Mouse (Mus musculus) MEL (cell line): ENCODE measurements at regions not wholly inside any gene's neighbourhood (a gene's known extent, or its start where the extent isn't known, plus 50 kb on each side); places are given as distances from the start of the nearest gene placed in this dataset.
A peak's percentile ranks its signal among the peaks of the same experiment; 100 is the strongest.

Source experiments
- DNase-seq: peaks from one replicate; pipeline ENCODE4 v3.0.0; 2011; ENCODE audit warnings: low read depth, low spot score
- H3K27ac ChIP-seq: 2 replicates; pipeline ENCODE4 v1.5.1; 2012; ENCODE audit warnings: low read depth, mild to moderate bottlenecking, control low read depth, low read length, moderate library complexity; ENCODE audit not compliant: control insufficient read depth
- H3K27me3 ChIP-seq, 2 experiments: fragments of 150-350 bp in 1 of 2; sonication (generic) in 1 of 2; 2 replicates each; pipeline ENCODE4 v1.6.1; 2012; ENCODE audit warnings: low read length in 2 of 2, mild to moderate bottlenecking in 2 of 2, improper control_type of control experiment in 1 of 2, moderate library complexity in 1 of 2; ENCODE audit not compliant: insufficient read depth in 2 of 2, control insufficient read depth in 1 of 2
- H3K36me3 ChIP-seq, 2 experiments: 2 replicates each; pipeline ENCODE4 v1.6.1; 2012 to 2014; ENCODE audit warnings: low read length in 2 of 2, improper control_type of control experiment in 1 of 2, inconsistent platforms in 1 of 2, mild to moderate bottlenecking in 1 of 2; ENCODE audit not compliant: insufficient read depth in 2 of 2, control insufficient read depth in 1 of 2
- H3K4me1 ChIP-seq, 2 experiments: fragments of 150-350 bp in 1 of 2; sonication (generic) in 1 of 2; 2 replicates each; pipeline ENCODE4 v1.6.1; 2012; ENCODE audit warnings: low read length in 2 of 2, improper control_type of control experiment in 1 of 2, mild to moderate bottlenecking in 1 of 2; ENCODE audit not compliant: insufficient read depth in 2 of 2, control insufficient read depth in 1 of 2
- H3K4me3 ChIP-seq, 2 experiments: fragments of 150-350 bp in 1 of 2; sonication (generic) in 1 of 2; 2 replicates each; pipeline ENCODE4 v1.5.1; 2012; ENCODE audit warnings: low read depth in 2 of 2, low read length in 2 of 2, mild to moderate bottlenecking in 2 of 2, moderate library complexity in 2 of 2, control low read depth in 1 of 2, improper control_type of control experiment in 1 of 2; ENCODE audit not compliant: control insufficient read depth in 1 of 2, insufficient read depth in 1 of 2
- H3K79me2 ChIP-seq: 2 replicates; pipeline ENCODE4 v1.6.1; 2012; ENCODE audit warnings: mild to moderate bottlenecking, low read length, moderate library complexity; ENCODE audit not compliant: control insufficient read depth, poor library complexity, insufficient read depth
- H3K9ac ChIP-seq: 2 replicates; pipeline ENCODE4 v1.6.1; 2012; ENCODE audit warnings: low read depth, mild to moderate bottlenecking, control low read depth, low read length, moderate library complexity; ENCODE audit not compliant: control insufficient read depth, poor library complexity, severe bottlenecking
- H3K9me3 ChIP-seq: fragments of 150-350 bp; sonication (generic); replicated peaks from 2 replicates; pipeline ENCODE4 v1.6.1; 2012; ENCODE audit warnings: mild to moderate bottlenecking, low read length, improper control_type of control experiment, moderate library complexity; ENCODE audit not compliant: insufficient read depth
- CTCF ChIP-seq, 3 experiments: IDR thresholded peaks in 2 of 3; conservative IDR thresholded peaks in 1 of 3; 2 replicates each; pipeline ENCODE4 v1.5.1; 2011 to 2012; ENCODE audit warnings: low read length in 3 of 3, low read depth in 2 of 3, mild to moderate bottlenecking in 2 of 3, improper control_type of control experiment in 1 of 3, inconsistent platforms in 1 of 3, mixed read lengths in 1 of 3, moderate library complexity in 1 of 3; ENCODE audit not compliant: control insufficient read depth in 1 of 3, insufficient read depth in 1 of 3, poor library complexity in 1 of 3, severe bottlenecking in 1 of 3
- E2F4 ChIP-seq: IDR thresholded peaks from 2 replicates; pipeline ENCODE4 v1.6.1; 2011; ENCODE audit warnings: low read depth, low read length, improper control_type of control experiment, borderline replicate concordance
- EP300 ChIP-seq, 2 experiments: IDR thresholded peaks; 2 replicates each; pipeline ENCODE4 v1.6.1; 2011; ENCODE audit warnings: improper control_type of control experiment in 2 of 2, low read length in 2 of 2, low read depth in 1 of 2, mild to moderate bottlenecking in 1 of 2
- ETS1 ChIP-seq: IDR thresholded peaks from 2 replicates; pipeline ENCODE4 v1.6.1; 2012; ENCODE audit warnings: low read depth, mild to moderate bottlenecking, inconsistent platforms, low read length, improper control_type of control experiment, moderate library complexity
- GATA1 ChIP-seq: IDR thresholded peaks from 2 replicates; pipeline ENCODE4 v1.6.1; 2011; ENCODE audit warnings: low read depth, low read length, improper control_type of control experiment
- HCFC1 ChIP-seq: IDR thresholded peaks from 2 replicates; pipeline ENCODE4 v1.6.1; 2012; ENCODE audit warnings: low read depth, mild to moderate bottlenecking, inconsistent platforms, low read length, improper control_type of control experiment, moderate library complexity
- JUND ChIP-seq: IDR thresholded peaks from 2 replicates; pipeline ENCODE4 v1.6.1; 2011; ENCODE audit warnings: low read depth, mild to moderate bottlenecking, improper control_type of control experiment, low read length
- MAX ChIP-seq: IDR thresholded peaks from 2 replicates; pipeline ENCODE4 v1.6.1; 2011; ENCODE audit warnings: low read length, improper control_type of control experiment
- MAZ ChIP-seq: IDR thresholded peaks from 2 replicates; pipeline ENCODE4 v1.6.1; 2012; ENCODE audit warnings: low read depth, mild to moderate bottlenecking, inconsistent platforms, low read length, improper control_type of control experiment
- MYC ChIP-seq: IDR thresholded peaks from 2 replicates; pipeline ENCODE4 v1.6.1; 2011; ENCODE audit warnings: low read depth, mild to moderate bottlenecking, low read length, improper control_type of control experiment, moderate library complexity
- NRF1 ChIP-seq: IDR thresholded peaks from 2 replicates; pipeline ENCODE4 v1.6.1; 2014; ENCODE audit warnings: low read depth, mild to moderate bottlenecking, inconsistent platforms, low read length, improper control_type of control experiment, moderate library complexity; ENCODE audit not compliant: poor library complexity, insufficient read depth, severe bottlenecking
- POLR2A ChIP-seq, 2 experiments: IDR thresholded peaks; 2 replicates each; pipeline ENCODE4 v1.6.1; 2011 to 2012; ENCODE audit warnings: low read length in 2 of 2, mild to moderate bottlenecking in 2 of 2, control low read depth in 1 of 2, improper control_type of control experiment in 1 of 2, low read depth in 1 of 2, moderate library complexity in 1 of 2; ENCODE audit not compliant: control insufficient read depth in 1 of 2, insufficient read depth in 1 of 2, poor library complexity in 1 of 2
- POLR2AphosphoS2 ChIP-seq: IDR thresholded peaks from 2 replicates; pipeline ENCODE4 v1.6.1; 2011; ENCODE audit warnings: low read length, improper control_type of control experiment
- POLR2AphosphoS5 ChIP-seq: IDR thresholded peaks from 2 replicates; pipeline ENCODE4 v1.6.1; 2012; ENCODE audit warnings: low read depth, borderline replicate concordance, mild to moderate bottlenecking, inconsistent platforms, low read length, moderate library complexity, mixed read lengths
- RAD21 ChIP-seq: IDR thresholded peaks from 2 replicates; pipeline ENCODE4 v1.6.1; 2011; ENCODE audit warnings: mild to moderate bottlenecking, low read depth, low read length, improper control_type of control experiment
- RCOR1 ChIP-seq: IDR thresholded peaks from 2 replicates; pipeline ENCODE4 v1.6.1; 2012; ENCODE audit warnings: low read depth, mild to moderate bottlenecking, inconsistent platforms, low read length, improper control_type of control experiment
- SIN3A ChIP-seq: IDR thresholded peaks from 2 replicates; pipeline ENCODE4 v1.6.1; 2012; ENCODE audit warnings: low read length, improper control_type of control experiment, inconsistent platforms
- TCF12 ChIP-seq: IDR thresholded peaks from 2 replicates; pipeline ENCODE4 v1.6.1; 2014; ENCODE audit warnings: low read depth, mild to moderate bottlenecking, inconsistent platforms, low read length, improper control_type of control experiment, moderate library complexity
- USF1 ChIP-seq: IDR thresholded peaks from 2 replicates; pipeline ENCODE4 v1.6.1; 2014; ENCODE audit warnings: low read depth, mild to moderate bottlenecking, inconsistent platforms, low read length, improper control_type of control experiment, moderate library complexity
- ZKSCAN1 ChIP-seq: IDR thresholded peaks from 2 replicates; pipeline ENCODE4 v1.6.1; 2012; ENCODE audit warnings: low read depth, mild to moderate bottlenecking, inconsistent platforms, low read length, improper control_type of control experiment, moderate library complexity
- ZNF384 ChIP-seq: IDR thresholded peaks from 2 replicates; pipeline ENCODE4 v1.6.1; 2012; ENCODE audit warnings: low read depth, mild to moderate bottlenecking, inconsistent platforms, low read length, improper control_type of control experiment

- H3K79me2 ChIP-seq: no peaks in the 10 kb centered on the region
- no peak overlapping the region for H3K27ac ChIP-seq
- H3K9me3 ChIP-seq: no peaks in the 10 kb centered on the region
- no peak overlapping the region for H3K4me3 ChIP-seq
- no peaks in the 10 kb centered on the region for H3K36me3 ChIP-seq
- no peak overlapping the region for H3K9ac ChIP-seq
- no peaks in the 10 kb centered on the region for H3K27me3 ChIP-seq
- DNase-seq: no peak
- H3K4me1 ChIP-seq: no peaks in the 10 kb centered on the region
- TF ChIP-seq SIN3A (no peak), CTCF (IDR thresholded peaks at IDR 0.05 in 2 of 3, conservative IDR thresholded peaks at IDR 0.05 in 1 of 3; ENCODE audit: control insufficient read depth in 1 of 3, insufficient read depth in 1 of 3, low read depth in 2 of 3, low read length in 3 of 3, poor library complexity in 1 of 3, severe bottlenecking in 1 of 3) (0 out of 6 replicates have a peak, but pooled peaks of 1 of the 3 experiments have one; percentile 6)
These were observed 269.7 kb upstream of the Dio3 start for GRCm38 (mm10) chr12:110009136-110009535.

GRCm38 (mm10) chr12:110020541-110021470 is 258.1 kb upstream of the Dio3 start:
- TF ChIP-seq JUND: no peak
- TF ChIP-seq TCF12: no peak
- TF ChIP-seq HCFC1: no peak
- no peak for TF ChIP-seq GATA1
- no peak for TF ChIP-seq USF1
- no peak for TF ChIP-seq EP300 (IDR thresholded peaks at IDR 0.05; ENCODE audit: low read depth in 1 of 2, low read length in 2 of 2)
- no peak for TF ChIP-seq POLR2AphosphoS2
- TF ChIP-seq ETS1: no peak
- TF ChIP-seq ZNF384: no peak
- no peak for TF ChIP-seq MYC
- no peak for TF ChIP-seq RAD21
- TF ChIP-seq POLR2A (IDR thresholded peaks at IDR 0.05; ENCODE audit: control insufficient read depth in 1 of 2, insufficient read depth in 1 of 2, low read depth in 1 of 2, low read length in 2 of 2, poor library complexity in 1 of 2): no peak
- TF ChIP-seq RCOR1: no peak
- TF ChIP-seq POLR2AphosphoS5: no peak
- no peak for TF ChIP-seq E2F4
- TF ChIP-seq NRF1: no peak
- no peak for TF ChIP-seq MAX
- TF ChIP-seq ZKSCAN1: no peak
- TF ChIP-seq MAZ: no peak
- Histone ChIP-seq H3K4me1 (no peaks in the 10 kb centered on the region), H3K27ac (no peak overlapping the region), H3K27me3 (no peaks in the 10 kb centered on the region), H3K79me2 (no peaks in the 10 kb centered on the region), H3K4me3 (no peak overlapping the region), H3K9me3 (no peaks in the 10 kb centered on the region), H3K9ac (no peak overlapping the region), H3K36me3 (no peaks in the 10 kb centered on the region)
- DNase-seq: no peak
